Mouse (Mus musculus) monocyte, adult 5-6 weeks (primary cell): ENCODE measurements around the gene Olfr49. TPM values are rescaled to one million over a fixed set of nuclear protein-coding genes. Genes with fewer than 3 reads are reported as not detected.

Source experiments
- ATAC-seq: fragments of 153-309, 156-312 bp; replicated peaks from 2 replicates; pipeline ENCODE4 v1.8.0; 2017; ENCODE audit warnings: mild to moderate bottlenecking; ENCODE audit not compliant: low TSS enrichment, insufficient number of reproducible peaks, severe bottlenecking, poor library complexity, low FRiP score
- total RNA-seq: library from RNA; stranded (forward); fragments of 200-1000, 200-491, 200-594 nt; gene quantifications from 3 replicates; pipeline ENCODE4 v1.2.3, GENCODE M21; 2017

Olfr49 gene
- total RNA-seq = 0.29 TPM in 1 of 3 replicates, not detected in the others

DNA sequence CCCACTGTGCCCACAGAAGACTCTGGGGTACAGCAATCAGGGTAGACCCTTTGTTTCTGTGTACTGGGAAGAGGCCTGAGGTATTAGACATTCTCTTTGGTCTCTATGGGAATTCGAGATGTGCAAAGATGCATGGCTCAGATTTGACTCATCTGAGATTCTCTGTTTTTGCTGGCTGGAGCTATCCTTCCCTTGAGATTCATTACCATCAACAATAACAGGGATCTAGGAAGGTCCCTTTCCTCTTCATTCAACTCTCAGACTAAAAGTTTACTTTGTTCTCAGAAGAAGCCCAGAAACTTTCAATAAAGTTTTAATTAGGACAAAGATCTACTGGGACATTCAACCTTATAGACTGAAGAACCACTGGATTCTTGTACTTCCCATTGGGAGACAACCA is at the start of gene Olfr49:
TSS of gene Olfr49 (minus strand) at position 101 of the 400 bp plus-strand sequence.
- ATAC-seq = no peak

DNA sequence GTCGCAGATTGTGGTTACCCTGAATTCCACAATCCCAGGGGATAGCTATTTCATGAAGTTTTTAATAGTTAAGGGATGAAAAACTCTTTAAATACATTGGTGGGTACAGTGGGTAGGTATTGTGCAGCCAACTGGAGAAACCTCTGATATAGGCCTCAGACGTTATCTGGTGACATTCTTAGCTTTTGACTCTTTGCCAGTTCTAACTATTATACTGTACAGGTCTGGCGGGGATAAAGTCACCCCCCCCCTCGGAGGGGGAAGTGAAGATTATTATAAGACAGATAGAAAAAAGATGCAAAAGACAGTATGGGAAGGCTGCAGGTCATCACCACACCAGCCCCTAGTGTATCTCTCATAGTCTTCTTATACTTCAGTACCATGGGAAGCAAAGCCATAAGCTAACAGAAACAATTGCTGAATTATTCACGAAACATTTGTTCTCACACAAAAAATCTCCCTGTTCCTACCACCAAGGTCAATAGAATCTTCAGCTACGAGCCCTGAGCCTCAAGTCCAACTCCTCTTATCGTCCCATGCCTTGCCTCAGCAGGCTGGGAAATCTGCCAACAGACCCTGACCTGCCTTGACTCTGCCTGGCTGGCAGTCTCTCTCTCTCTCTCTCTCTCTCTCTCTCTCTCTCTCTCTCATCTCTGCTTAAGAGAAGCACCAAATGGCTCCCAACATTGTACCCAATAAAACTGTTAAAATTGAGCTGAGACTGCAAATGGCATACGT is 48.9 kb upstream of the Olfr49 start:
- ATAC-seq = no peak

DNA sequence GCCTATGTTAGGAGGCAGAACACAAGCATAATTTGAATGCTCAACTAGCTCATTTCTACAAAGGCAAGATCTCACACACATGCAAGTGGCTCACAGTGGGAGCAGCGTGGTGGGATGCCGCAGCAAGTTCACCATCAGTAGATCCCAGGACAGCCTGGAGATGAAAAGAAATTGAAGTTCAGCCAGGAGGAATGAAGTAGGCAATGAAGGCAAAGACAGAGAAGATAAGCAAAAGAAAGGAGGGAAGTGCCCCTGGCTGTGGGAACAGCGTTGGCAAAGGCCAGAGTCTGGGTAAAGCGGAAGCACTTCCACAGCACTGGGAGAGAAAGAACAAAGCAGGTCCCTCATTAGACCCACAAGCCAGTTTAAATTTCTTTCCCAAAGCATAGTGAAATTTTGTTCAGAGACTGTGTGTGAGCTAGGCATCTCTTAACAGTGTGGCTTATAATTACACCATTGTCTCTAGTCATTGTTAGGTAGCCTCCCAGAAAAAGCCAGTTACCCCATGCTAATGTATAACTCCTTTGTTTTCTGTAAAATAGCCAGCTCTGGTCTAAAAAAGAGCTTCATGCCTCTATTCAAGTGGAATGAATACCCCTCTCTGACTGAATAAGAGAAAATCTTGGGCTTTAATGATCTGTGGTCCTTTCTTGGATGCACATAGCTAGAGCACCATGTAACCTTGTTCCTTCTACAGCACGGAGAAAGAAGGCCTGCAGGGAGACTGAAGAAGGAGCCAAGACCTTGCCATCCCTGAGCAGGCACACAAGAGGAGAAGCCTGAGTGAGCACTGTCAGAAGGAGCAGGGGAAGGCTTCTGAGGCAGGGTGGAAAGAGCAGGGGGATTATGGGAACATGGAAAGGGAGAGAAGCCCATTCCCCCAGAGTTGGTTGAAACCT is 47.7 kb upstream of the Olfr49 start:
- no peak for ATAC-seq

DNA sequence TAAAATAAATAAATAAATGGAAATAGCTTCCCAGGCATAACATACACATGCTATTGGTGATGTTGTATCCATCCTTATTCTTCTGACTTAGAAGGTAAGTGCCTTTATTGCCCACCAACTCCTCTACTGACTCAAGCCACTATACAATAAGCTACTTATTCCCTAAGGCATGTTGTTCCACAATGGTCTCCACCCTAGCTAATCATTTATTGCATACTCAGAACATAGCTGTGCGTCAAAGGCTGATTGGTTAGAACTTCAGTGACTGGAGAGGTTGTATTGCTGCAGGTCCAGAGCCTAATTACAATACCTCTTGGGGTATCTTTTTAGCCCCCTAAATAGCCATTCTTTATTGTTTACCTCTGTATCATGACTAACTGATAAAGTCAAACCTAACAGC is 46.4 kb upstream of the Olfr49 start:
- ATAC-seq = no peak

DNA sequence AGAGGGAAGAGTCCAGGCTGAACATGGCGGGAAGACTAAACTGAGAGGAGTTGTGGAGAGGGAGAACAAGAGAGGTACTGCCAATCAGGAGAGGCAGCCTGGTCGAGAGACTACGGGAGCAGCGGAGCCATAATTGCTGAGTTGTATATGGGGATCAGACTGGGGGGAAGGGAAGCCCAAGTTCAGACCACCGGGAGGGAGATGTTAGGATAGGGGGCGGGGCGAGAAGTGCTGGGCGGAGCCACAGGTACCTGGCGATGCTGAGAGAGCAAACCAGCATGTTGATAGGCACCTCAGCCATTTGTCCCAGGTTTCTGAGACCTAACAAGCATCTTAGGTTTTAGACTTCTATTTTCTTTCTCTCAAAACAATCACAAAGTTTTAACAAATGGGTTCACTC is 44.5 kb upstream of the Olfr49 start:
- no peak for ATAC-seq

DNA sequence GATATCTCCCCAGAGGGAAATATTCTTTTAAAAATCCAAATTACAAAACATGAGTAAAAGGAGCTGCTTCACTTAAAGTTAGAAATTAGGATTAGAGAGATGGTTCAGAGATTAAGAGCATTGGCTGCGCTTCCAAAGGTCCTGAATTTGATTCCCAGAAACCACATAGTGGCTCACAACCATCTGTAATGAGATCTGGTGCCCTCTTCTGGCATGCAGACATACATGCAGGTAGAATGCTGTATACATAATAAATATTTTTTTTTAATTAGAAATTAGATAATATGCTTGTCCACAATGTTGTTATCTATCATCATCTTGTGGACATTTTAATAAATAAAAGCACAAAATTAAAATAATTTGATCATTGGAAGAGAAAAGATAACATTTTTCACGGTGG is 43.8 kb upstream of the Olfr49 start:
- no peak for ATAC-seq

DNA sequence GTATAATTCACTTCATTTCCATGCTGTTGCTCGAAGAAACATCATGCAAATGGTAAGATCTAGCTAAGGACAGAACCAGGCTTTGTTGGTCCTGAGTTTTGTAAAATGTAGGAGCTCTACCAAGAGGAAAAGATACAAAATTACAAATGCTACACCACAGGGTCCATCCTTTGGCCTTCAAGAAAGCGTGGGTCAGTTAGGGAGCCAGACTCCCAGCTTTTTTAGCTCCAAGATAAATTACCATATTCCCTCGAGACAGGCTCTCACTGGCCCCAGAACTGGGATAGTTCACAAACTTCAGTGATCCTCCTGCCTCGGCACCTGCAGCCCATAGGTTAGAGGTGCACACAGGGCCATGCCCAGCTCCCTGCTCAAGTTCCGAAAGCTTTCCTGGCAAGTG is 39.7 kb upstream of the Olfr49 start:
- no peak for ATAC-seq

DNA sequence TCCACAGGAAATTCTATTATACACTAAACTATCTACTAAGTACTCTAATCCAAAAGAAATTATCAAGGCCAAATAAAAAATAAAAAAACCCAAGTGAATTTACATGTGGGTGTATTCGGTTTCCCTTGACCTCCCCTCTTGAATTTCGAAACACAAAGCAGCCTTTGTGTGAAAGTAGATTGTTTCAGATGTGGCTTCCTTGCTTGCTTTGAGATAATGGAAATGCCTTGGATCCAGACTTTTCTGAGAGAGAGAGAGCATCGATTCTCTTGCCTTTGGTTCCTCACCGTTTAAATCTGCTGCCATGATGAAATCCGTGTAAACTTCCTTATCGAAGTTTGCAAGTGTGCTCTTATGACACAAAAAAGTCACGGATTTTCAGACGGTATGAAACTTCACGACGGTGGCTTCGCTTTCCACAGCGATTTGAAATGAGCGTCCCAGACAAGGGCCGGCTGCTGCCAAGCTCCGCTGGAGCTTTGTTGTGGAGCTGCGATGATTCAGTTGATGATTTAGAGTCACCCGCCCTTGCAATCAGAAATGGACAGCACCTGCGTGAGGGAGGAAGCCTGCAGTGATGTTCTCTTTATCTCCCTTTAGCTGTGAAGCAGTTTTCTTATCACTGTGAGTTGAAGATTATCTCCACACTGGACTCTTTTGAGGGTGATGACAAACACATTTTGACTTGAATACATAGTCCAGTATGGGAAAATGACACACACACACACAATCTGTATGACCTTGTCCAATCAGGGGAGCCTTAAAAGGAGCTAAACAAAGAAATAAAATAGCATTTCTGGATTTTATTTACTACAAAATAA is 37.0 kb upstream of the Olfr49 start:
- ATAC-seq = no peak

DNA sequence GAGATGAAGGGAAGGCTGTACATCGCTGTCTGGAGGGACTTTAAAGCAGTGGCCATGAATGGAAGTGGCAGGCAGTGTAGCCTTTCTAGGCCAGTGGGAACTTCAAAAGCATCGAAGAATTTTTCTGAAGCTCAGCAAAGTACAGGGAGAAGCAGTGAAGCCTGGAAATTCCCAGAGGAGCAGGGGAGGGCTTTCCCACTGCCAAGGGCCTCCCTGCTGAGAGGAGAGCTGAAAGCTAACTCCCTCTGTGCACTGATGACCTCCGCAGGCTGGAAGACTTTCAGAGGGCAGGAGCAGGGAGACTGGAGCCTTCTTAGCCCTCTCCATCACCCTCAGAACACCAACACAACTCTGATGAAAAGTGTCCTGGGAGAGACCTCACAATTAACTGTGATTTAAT is 27.0 kb upstream of the Olfr49 start:
- no peak for ATAC-seq

DNA sequence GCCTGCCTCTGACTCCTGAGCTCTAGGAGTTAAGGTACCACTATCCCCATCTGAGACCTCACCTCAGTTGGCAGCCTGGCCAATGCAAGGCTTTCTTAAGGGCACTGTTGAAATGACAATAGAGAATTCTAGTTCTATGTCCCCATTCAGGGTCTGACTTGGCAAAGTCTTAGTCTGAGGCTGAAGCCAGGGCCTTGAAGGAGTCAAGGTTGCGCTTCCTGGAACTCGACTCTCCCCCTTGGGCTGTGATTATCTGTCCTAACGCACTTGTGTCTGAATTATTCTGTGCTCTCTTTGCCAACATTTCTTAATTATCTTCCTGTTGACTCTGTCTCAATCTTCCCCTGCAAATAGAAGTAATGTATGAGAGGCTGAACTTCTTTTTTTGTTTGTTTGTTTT is 15.9 kb upstream of the Olfr49 start:
- no peak for ATAC-seq

DNA sequence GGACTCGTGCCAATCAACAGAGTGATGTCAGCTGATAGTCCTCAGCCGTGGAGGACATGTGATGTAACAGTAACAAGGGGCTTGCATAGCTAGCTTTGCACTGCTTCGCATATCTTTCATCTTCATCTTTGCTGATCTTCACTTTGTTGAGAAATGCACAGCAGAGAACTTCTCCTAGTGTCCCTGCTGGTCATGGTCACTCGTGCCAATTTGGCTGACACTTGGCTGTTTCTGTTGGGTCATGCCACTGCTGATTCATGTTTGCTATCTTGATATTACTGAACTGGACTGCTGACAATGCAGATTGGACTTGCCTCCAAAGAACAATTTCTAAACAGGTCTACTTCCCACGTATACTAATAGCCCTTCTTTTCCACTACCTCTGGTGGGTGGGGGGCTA is 15.4 kb upstream of the Olfr49 start:
- ATAC-seq = no peak

DNA sequence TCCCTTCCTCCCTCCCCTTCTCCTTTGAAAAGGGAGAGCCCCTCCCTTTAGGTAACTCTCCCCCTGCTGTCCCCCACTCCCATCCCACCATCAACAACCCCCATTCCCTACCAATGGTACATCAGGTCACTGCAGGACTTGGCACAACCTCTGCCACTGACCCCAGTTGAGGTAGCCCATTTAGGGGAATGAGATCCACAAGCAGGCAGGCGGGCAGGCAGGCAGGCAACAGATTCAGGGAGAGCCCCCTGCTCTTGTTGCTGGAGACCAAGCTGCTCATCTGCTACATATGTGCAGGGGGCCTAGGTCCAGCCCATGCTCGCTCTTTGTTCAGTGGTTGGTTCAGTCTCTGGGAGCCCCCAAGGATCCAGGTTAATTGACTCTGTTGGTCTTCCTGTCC is 8.3 kb downstream of the Olfr49 start:
- ATAC-seq = no peak

DNA sequence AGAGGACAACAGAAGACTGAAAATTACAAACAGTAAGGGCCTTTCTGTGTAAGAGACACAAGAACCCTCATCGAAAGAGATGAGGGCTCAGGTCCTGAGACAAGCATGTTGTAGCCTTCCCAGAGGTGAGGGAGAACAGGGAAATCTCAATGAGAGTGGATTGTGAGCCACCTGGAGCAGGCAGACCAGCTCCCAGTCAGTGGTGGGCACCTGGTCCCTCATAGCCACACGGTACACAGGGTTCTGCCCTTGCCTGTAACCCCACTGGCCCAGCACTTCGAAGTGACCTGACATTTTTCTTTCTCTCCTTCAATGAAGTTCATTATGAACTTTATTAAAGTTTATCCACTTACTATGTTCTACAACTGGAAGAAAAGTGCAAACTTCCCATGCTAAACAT is 12.0 kb downstream of the Olfr49 start:
- no peak for ATAC-seq

DNA sequence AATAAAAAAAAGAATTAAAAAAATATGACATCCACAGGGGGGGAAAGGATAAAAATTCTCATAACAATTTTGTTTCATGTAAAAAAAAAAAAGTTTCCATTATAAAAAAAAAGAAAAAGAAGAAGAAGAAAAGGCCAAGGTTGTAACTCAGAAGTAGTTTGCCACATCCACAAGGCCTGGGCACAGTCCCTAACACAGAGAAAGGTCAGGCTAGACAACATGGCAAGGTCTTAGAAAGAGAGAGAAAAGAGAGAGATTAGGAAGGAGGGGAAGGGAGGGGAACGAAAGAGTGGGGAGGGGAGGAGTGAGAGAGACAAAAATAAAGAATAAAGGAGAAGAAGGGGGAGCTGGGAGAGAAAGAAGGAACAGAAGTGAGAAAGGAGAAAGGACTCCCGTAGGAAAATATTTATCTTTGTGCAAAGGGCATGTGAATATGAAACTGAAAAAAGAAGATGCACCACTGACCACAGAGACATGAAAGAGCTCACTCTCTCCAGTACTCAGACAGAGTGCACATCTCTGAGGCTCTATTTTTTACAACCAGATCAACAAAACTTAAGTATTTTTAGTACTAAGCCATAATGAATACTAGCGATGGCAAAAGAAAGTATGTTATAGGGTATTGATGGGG is 12.6 kb downstream of the Olfr49 start:
- no peak for ATAC-seq

DNA sequence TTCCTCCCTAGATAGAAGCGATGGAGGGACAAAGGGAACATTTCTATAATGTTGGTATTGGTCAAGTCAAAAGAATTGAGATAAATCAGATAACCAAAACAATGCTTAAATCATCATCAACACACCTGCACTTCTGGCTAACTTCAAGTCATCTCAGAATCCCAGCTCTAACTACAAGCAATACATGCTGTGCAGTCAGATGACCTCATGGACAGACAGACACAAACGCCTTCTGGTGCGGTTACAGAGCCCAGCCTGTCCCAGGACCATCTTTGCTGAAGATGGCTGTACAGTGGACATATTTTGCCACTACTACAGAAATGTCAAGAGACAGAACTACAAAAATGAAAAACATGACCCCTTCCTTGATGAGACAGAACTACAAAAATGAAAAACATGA is 14.3 kb downstream of the Olfr49 start:
- ATAC-seq = no peak

DNA sequence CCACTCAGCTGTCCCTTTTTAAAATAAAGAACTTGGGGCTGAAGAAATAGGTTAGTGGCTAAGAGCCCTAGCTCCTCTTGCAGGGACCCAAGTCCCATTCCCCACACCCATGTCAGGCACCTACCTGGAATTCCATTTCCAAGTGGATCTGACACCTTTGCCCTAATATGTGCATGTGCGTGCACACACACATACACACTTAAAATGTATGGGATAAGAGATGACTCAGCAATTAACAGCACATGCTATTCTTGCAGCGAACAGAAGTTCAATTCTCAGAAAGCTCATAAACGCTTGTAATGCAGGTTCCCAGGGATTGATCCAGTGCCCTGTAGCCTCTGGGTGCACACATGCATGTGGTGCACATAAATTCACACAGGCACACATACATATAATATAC is 15.2 kb downstream of the Olfr49 start:
- ATAC-seq = no peak

DNA sequence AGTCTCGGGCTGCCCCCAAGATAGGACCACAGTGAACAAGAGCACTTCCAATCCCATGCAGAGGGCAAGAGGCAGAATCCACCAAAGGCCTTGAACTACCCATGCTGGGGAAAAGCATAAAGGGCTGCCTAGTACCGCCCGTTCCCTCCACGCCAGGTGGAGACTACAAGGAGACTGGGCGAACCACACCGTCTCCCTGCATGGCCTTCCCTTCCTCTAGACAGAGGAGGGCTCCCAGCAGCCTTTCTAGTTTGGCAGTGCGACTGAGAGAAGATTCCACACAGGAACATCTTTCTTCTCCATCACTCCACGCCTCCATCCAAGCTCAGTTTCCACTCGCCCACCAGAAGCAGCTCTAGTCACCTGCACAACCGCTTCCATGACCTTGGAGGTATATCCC is 16.8 kb downstream of the Olfr49 start:
- ATAC-seq = no peak

DNA sequence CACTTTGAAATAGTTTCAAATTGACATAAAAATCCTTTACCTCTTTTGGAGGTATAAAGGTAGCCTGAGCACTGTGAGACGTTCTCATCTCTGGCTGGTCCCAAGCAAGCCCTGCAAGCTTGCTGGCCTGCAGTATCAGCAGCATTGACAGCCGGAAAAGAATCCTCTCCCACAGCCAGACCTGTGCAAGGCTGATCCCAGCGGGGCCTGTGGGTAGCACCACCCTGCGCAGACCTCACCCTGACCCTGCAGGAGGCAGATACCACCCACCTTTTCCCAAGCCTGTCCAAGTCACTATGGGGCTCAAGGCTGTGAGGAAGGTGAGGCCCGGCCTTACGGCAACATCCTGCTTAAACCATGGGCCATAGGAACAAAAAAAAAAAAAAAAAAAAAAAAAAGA is 18.8 kb downstream of the Olfr49 start:
- ATAC-seq = no peak

DNA sequence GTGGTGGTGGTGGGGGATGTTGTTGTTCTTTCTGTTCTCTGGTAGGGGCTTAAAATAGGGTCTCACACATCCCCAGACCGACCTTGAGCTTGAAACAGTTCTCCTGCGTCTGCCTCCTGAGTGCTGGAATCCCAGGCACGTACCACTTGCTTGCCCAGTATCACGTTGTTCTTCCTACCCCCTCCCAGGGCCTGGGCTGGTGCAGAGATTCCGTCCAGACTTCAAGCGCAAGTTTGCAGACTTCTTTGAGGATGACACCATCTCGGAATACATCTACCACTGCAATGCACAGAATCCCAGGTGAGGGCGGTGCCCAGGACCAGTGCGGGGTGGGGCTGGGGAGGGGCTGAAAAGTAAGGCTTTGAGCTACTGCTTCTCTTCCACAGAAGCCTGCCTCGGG is 19.6 kb downstream of the Olfr49 start:
- no peak for ATAC-seq
